Mouse (Mus musculus) MEL (cell line): ENCODE data around the gene Cmbl. TPM values are rescaled to one million over a fixed set of nuclear protein-coding genes. Genes with fewer than 3 reads are reported as not detected.

Source experiments
- DNase-seq: peaks from one replicate; pipeline ENCODE4 v3.0.0; 2011; ENCODE audit warnings: low read depth, low spot score
- H3K27ac ChIP-seq: 2 replicates; pipeline ENCODE4 v1.5.1; 2012; ENCODE audit warnings: low read depth, mild to moderate bottlenecking, control low read depth, low read length, moderate library complexity; ENCODE audit not compliant: control insufficient read depth
- H3K27me3 ChIP-seq, 2 experiments: fragments of 150-350 bp in 1 of 2; sonication (generic) in 1 of 2; 2 replicates each; pipeline ENCODE4 v1.6.1; 2012; ENCODE audit warnings: low read length in 2 of 2, mild to moderate bottlenecking in 2 of 2, improper control_type of control experiment in 1 of 2, moderate library complexity in 1 of 2; ENCODE audit not compliant: insufficient read depth in 2 of 2, control insufficient read depth in 1 of 2
- H3K36me3 ChIP-seq, 2 experiments: 2 replicates each; pipeline ENCODE4 v1.6.1; 2012 to 2014; ENCODE audit warnings: low read length in 2 of 2, improper control_type of control experiment in 1 of 2, inconsistent platforms in 1 of 2, mild to moderate bottlenecking in 1 of 2; ENCODE audit not compliant: insufficient read depth in 2 of 2, control insufficient read depth in 1 of 2
- H3K4me1 ChIP-seq, 2 experiments: fragments of 150-350 bp in 1 of 2; sonication (generic) in 1 of 2; 2 replicates each; pipeline ENCODE4 v1.6.1; 2012; ENCODE audit warnings: low read length in 2 of 2, improper control_type of control experiment in 1 of 2, mild to moderate bottlenecking in 1 of 2; ENCODE audit not compliant: insufficient read depth in 2 of 2, control insufficient read depth in 1 of 2
- H3K4me3 ChIP-seq, 2 experiments: fragments of 150-350 bp in 1 of 2; sonication (generic) in 1 of 2; 2 replicates each; pipeline ENCODE4 v1.5.1; 2012; ENCODE audit warnings: low read depth in 2 of 2, low read length in 2 of 2, mild to moderate bottlenecking in 2 of 2, moderate library complexity in 2 of 2, control low read depth in 1 of 2, improper control_type of control experiment in 1 of 2; ENCODE audit not compliant: control insufficient read depth in 1 of 2, insufficient read depth in 1 of 2
- H3K79me2 ChIP-seq: 2 replicates; pipeline ENCODE4 v1.6.1; 2012; ENCODE audit warnings: mild to moderate bottlenecking, low read length, moderate library complexity; ENCODE audit not compliant: control insufficient read depth, poor library complexity, insufficient read depth
- H3K9ac ChIP-seq: 2 replicates; pipeline ENCODE4 v1.6.1; 2012; ENCODE audit warnings: low read depth, mild to moderate bottlenecking, control low read depth, low read length, moderate library complexity; ENCODE audit not compliant: control insufficient read depth, poor library complexity, severe bottlenecking
- H3K9me3 ChIP-seq: fragments of 150-350 bp; sonication (generic); replicated peaks from 2 replicates; pipeline ENCODE4 v1.6.1; 2012; ENCODE audit warnings: mild to moderate bottlenecking, low read length, improper control_type of control experiment, moderate library complexity; ENCODE audit not compliant: insufficient read depth
- BHLHE40 ChIP-seq: IDR thresholded peaks from 2 replicates; pipeline ENCODE4 v1.6.1; 2012; ENCODE audit warnings: low read depth, mild to moderate bottlenecking, inconsistent platforms, low read length, improper control_type of control experiment, borderline replicate concordance
- CHD1 ChIP-seq: IDR thresholded peaks from 2 replicates; pipeline ENCODE4 v1.6.1; 2012; ENCODE audit warnings: low read depth, mild to moderate bottlenecking, inconsistent platforms, low read length, improper control_type of control experiment
- CTCF ChIP-seq, 3 experiments: IDR thresholded peaks in 2 of 3; conservative IDR thresholded peaks in 1 of 3; 2 replicates each; pipeline ENCODE4 v1.5.1; 2011 to 2012; ENCODE audit warnings: low read length in 3 of 3, low read depth in 2 of 3, mild to moderate bottlenecking in 2 of 3, improper control_type of control experiment in 1 of 3, inconsistent platforms in 1 of 3, mixed read lengths in 1 of 3, moderate library complexity in 1 of 3; ENCODE audit not compliant: control insufficient read depth in 1 of 3, insufficient read depth in 1 of 3, poor library complexity in 1 of 3, severe bottlenecking in 1 of 3
- E2F4 ChIP-seq: IDR thresholded peaks from 2 replicates; pipeline ENCODE4 v1.6.1; 2011; ENCODE audit warnings: low read depth, low read length, improper control_type of control experiment, borderline replicate concordance
- ELF1 ChIP-seq: IDR thresholded peaks from 2 replicates; pipeline ENCODE4 v1.6.1; 2014; ENCODE audit warnings: low read depth, mild to moderate bottlenecking, inconsistent platforms, low read length, improper control_type of control experiment, moderate library complexity
- GABPA ChIP-seq: IDR thresholded peaks from 2 replicates; pipeline ENCODE4 v1.6.1; 2012; ENCODE audit warnings: low read depth, mild to moderate bottlenecking, inconsistent platforms, low read length, improper control_type of control experiment, moderate library complexity
- HCFC1 ChIP-seq: IDR thresholded peaks from 2 replicates; pipeline ENCODE4 v1.6.1; 2012; ENCODE audit warnings: low read depth, mild to moderate bottlenecking, inconsistent platforms, low read length, improper control_type of control experiment, moderate library complexity
- KAT2A ChIP-seq: conservative IDR thresholded peaks from 2 replicates; pipeline ENCODE4 v1.6.1; 2012; ENCODE audit warnings: low read depth, low read length, improper control_type of control experiment, inconsistent platforms
- MAFK ChIP-seq: IDR thresholded peaks from 2 replicates; pipeline ENCODE4 v1.6.1; 2011; ENCODE audit warnings: low read depth, mild to moderate bottlenecking, low read length, improper control_type of control experiment, borderline replicate concordance
- MYB ChIP-seq: IDR thresholded peaks from 2 replicates; pipeline ENCODE4 v1.6.1; 2011; ENCODE audit warnings: mild to moderate bottlenecking, low read depth, low read length, improper control_type of control experiment
- MYC ChIP-seq: IDR thresholded peaks from 2 replicates; pipeline ENCODE4 v1.6.1; 2011; ENCODE audit warnings: low read depth, mild to moderate bottlenecking, low read length, improper control_type of control experiment, moderate library complexity
- NELFE ChIP-seq: IDR thresholded peaks from 2 replicates; pipeline ENCODE4 v1.6.1; 2011; ENCODE audit warnings: low read depth, low read length, improper control_type of control experiment
- NRF1 ChIP-seq: IDR thresholded peaks from 2 replicates; pipeline ENCODE4 v1.6.1; 2014; ENCODE audit warnings: low read depth, mild to moderate bottlenecking, inconsistent platforms, low read length, improper control_type of control experiment, moderate library complexity; ENCODE audit not compliant: poor library complexity, insufficient read depth, severe bottlenecking
- POLR2A ChIP-seq, 2 experiments: IDR thresholded peaks; 2 replicates each; pipeline ENCODE4 v1.6.1; 2011 to 2012; ENCODE audit warnings: low read length in 2 of 2, mild to moderate bottlenecking in 2 of 2, control low read depth in 1 of 2, improper control_type of control experiment in 1 of 2, low read depth in 1 of 2, moderate library complexity in 1 of 2; ENCODE audit not compliant: control insufficient read depth in 1 of 2, insufficient read depth in 1 of 2, poor library complexity in 1 of 2
- RAD21 ChIP-seq: IDR thresholded peaks from 2 replicates; pipeline ENCODE4 v1.6.1; 2011; ENCODE audit warnings: mild to moderate bottlenecking, low read depth, low read length, improper control_type of control experiment
- SIN3A ChIP-seq: IDR thresholded peaks from 2 replicates; pipeline ENCODE4 v1.6.1; 2012; ENCODE audit warnings: low read length, improper control_type of control experiment, inconsistent platforms
- UBTF ChIP-seq: IDR thresholded peaks from 2 replicates; pipeline ENCODE4 v1.6.1; 2012; ENCODE audit warnings: low read depth, mild to moderate bottlenecking, inconsistent platforms, low read length, improper control_type of control experiment, moderate library complexity, borderline replicate concordance; ENCODE audit not compliant: insufficient read depth
- USF2 ChIP-seq, 2 experiments: IDR thresholded peaks; 2 replicates each; pipeline ENCODE4 v1.6.1; 2011 to 2012; ENCODE audit warnings: improper control_type of control experiment in 2 of 2, low read length in 2 of 2, borderline replicate concordance in 1 of 2, inconsistent platforms in 1 of 2, low read depth in 1 of 2, mild to moderate bottlenecking in 1 of 2; ENCODE audit not compliant: insufficient read depth in 1 of 2
- ZKSCAN1 ChIP-seq: IDR thresholded peaks from 2 replicates; pipeline ENCODE4 v1.6.1; 2012; ENCODE audit warnings: low read depth, mild to moderate bottlenecking, inconsistent platforms, low read length, improper control_type of control experiment, moderate library complexity
- ZNF384 ChIP-seq: IDR thresholded peaks from 2 replicates; pipeline ENCODE4 v1.6.1; 2012; ENCODE audit warnings: low read depth, mild to moderate bottlenecking, inconsistent platforms, low read length, improper control_type of control experiment
- polyA plus RNA-seq, 2 experiments: library from polyadenylated mRNA; stranded (reverse) in 1 of 2; unstranded in 1 of 2; fragments of >175 nt in 1 of 2; fragments of >200 nt in 1 of 2; gene quantifications; 2 replicates each; pipeline versions ENCODE4 v1.2.1 to v1.2.4; 2012; ENCODE audit warnings: low replicate concordance in 2 of 2, low read depth in 1 of 2; ENCODE audit not compliant: insufficient read length in 2 of 2, insufficient read depth in 1 of 2, missing spikeins in 1 of 2
- total RNA-seq: library from RNA; depleted of rRNA; stranded (reverse); fragments of 300-350 nt; gene quantifications from 2 replicates; pipeline ENCODE4 v1.2.3, GENCODE M21; 2012

The Cmbl gene
- total and polyA plus RNA-seq, 3 experiments: 0.22 to 0.31 TPM; not detected in 1

GRCm38 (mm10) chr15:31543246-31543645 lies 21.9 kb upstream of the Cmbl start (continued):
- TF ChIP-seq ZKSCAN1: no peak

DNA sequence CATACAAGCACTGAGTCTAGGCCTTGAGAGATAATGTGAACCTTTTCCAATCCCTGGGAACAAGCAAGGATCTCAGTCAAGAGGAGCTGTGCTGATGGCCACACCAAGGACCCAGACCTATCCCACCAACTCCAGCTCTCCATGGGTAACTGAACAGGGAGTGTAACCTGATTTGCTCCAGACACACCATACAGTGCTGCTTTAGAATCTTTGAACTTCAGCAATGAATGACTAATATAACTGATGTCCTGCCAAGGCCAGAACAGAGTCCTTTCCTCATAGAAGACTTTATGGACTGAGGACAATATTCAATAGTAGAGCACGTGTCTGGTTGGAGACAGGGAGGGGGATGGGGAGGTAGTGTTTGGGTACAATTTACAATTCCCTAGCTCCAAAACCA lies 20.1 kb upstream of the Cmbl start:
- H3K79me2 ChIP-seq: no peaks in the 10 kb centered on the region
- no peak overlapping the region for H3K4me3 ChIP-seq
- DNase-seq: no peak
- H3K9ac ChIP-seq: no peak overlapping the region
- no peak overlapping the region for H3K27ac ChIP-seq
- H3K4me1 ChIP-seq: peaks cover 23 to 33% of the 10 kb centered on the region in 2 experiments
- no peak for TF ChIP-seq HCFC1
- no peak for TF ChIP-seq USF2 (IDR thresholded peaks at IDR 0.05; ENCODE audit: borderline replicate concordance in 1 of 2, insufficient read depth in 1 of 2, low read depth in 1 of 2, low read length in 2 of 2)
- TF ChIP-seq SIN3A: no peak
- no peak for TF ChIP-seq UBTF
- TF ChIP-seq BHLHE40: no peak
- no peak for TF ChIP-seq ZNF384
- TF ChIP-seq GABPA: no peak
- TF ChIP-seq NRF1: no peak
- no peak for TF ChIP-seq CHD1
- peaks cover 0 to 28% of the 10 kb centered on the region in 2 experiments; a peak in 2 of 4 replicates for H3K36me3 ChIP-seq
- H3K9me3 ChIP-seq: no peaks in the 10 kb centered on the region
- no peaks in the 10 kb centered on the region for H3K27me3 ChIP-seq

DNA sequence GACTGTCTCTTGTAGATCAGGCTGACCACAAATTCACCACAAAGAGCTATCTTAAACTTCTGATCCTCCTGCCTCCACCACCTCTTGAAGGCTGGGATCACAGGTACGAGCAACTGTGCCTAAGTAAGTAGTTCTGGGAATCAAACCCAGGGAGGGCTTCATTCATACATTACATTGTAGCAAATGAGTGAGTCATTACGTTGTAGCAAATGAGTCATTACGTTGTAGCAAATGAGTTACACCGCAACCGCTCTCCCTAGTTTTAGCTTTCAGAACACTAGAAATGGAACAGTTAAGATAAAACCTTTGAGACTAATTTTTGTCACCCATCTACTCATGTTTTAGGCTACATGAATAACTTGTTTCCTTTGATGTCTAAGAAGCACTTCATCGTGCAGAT lies 18.9 kb upstream of the Cmbl start:
- Histone ChIP-seq H3K4me3 (no peak overlapping the region), H3K27ac (no peak overlapping the region), H3K9ac (no peak overlapping the region), H3K9me3 (no peaks in the 10 kb centered on the region), H3K79me2 (no peaks in the 10 kb centered on the region), H3K36me3 (peaks cover 0 to 22% of the 10 kb centered on the region in 2 experiments; a peak in 2 of 4 replicates), H3K4me1 (peaks cover 15 to 22% of the 10 kb centered on the region in 2 experiments)
- no peak for DNase-seq
- TF ChIP-seq ELF1 (no peak), GABPA (no peak), RAD21 (no peak), MYC (no peak), POLR2A (IDR thresholded peaks at IDR 0.05; ENCODE audit: control insufficient read depth in 1 of 2, insufficient read depth in 1 of 2, low read depth in 1 of 2, low read length in 2 of 2, poor library complexity in 1 of 2) (no peak), UBTF (no peak), KAT2A (no peak), MAFK (no peak), MYB (no peak), CTCF (IDR thresholded peaks at IDR 0.05 in 2 of 3, conservative IDR thresholded peaks at IDR 0.05 in 1 of 3; ENCODE audit: control insufficient read depth in 1 of 3, insufficient read depth in 1 of 3, low read depth in 2 of 3, low read length in 3 of 3, poor library complexity in 1 of 3, severe bottlenecking in 1 of 3) (no peak), E2F4 (no peak), ZKSCAN1 (no peak), NELFE (no peak)
- TF ChIP-seq, all 39 proteins: peak for 0
- no peaks in the 10 kb centered on the region for H3K27me3 ChIP-seq
